Mouse (Mus musculus) stomach, postnatal 0 days (tissue): Measurements from ENCODE around the gene Olfr556.

Experiments used
- CTCF ChIP-seq: IDR thresholded peaks from 2 replicates; pipeline ENCODE4 v1.5.1; 2016; ENCODE audit warnings: antibody characterized with exemption, low read depth, mild to moderate bottlenecking, moderate library complexity
- EP300 ChIP-seq: optimal IDR thresholded peaks from 2 replicates; pipeline ENCODE3; 2016; ENCODE audit warnings: antibody characterized with exemption

- TF ChIP-seq CTCF: no peak
- no peak for TF ChIP-seq EP300
Observed at GRCm38 (mm10) chr7:102676225-102676624, 11.5 kb downstream of the Olfr556 start.
